In genomic region chr12:30035406-30035805, GRCm38 (mm10) we compare ENCODE assay signal across 13 mouse cellular contexts.
A peak's percentile ranks its signal among the peaks of the same experiment; 100 is the strongest.
DNase-seq lines count a peak whose midpoint lies in the region; ATAC-seq and TF ChIP-seq lines count a peak whose summit lies in the region.
"Had no signal": no experiment of that assay in that cellular context is flagged by ENCODE, and none has a peak within 500 bp of the region (broad histone marks: within the 10 kb centered on the region; RNA-seq: fewer than 3 reads in every experiment).

No protein-coding gene starts in this region.

- no peak overlapping the region for H3K4me3 ChIP-seq in midbrain, embryonic 10.5 days
- no peak overlapping the region for H3K4me3 ChIP-seq in midbrain, embryonic 14.5 days (replicated peaks; ENCODE audit: low read depth, low read length)
- no peak overlapping the region for H3K4me3 ChIP-seq in heart, postnatal 0 days (ENCODE audit: low read depth, low read length)
- H3K4me3 ChIP-seq in myocyte: no peak overlapping the region
- H3K4me3 ChIP-seq: heart, embryonic 15.5 days; megakaryocyte, embryonic 14.5 days had no signal

- H3K9ac ChIP-seq in midbrain, embryonic 14.5 days (replicated peaks; ENCODE audit: low read length): no peak overlapping the region
- H3K9ac ChIP-seq in heart, postnatal 0 days (replicated peaks; ENCODE audit: low read depth, low read length): no peak overlapping the region
- H3K9ac ChIP-seq: heart, embryonic 15.5 days had no signal

- peak; percentile 40 for DNase-seq in gastrocnemius, adult 18-20 months (ENCODE audit: low spot score)
- DNase-seq in gastrocnemius, postnatal 10 days: no peak
- DNase-seq in midbrain, embryonic 10.5 days (ENCODE audit: low spot score): no peak
- DNase-seq in midbrain, embryonic 14.5 days: no peak
- no peak for DNase-seq in heart, postnatal 0 days (ENCODE audit: low spot score)
- DNase-seq in c-Kit-positive CD71-positive TER-119-positive erythroid progenitor cells, embryonic 14.5 days (ENCODE audit: low spot score): no peak
- DNase-seq in cerebellum, adult 9-11 months: no peak
- DNase-seq: kidney, adult 18-20 months; spleen, adult 18-20 months; thymus, postnatal 4 days had no signal

- H3K4me1 ChIP-seq in midbrain, embryonic 10.5 days: peaks cover 25% of the 10 kb centered on the region
- peaks cover 11% of the 10 kb centered on the region for H3K4me1 ChIP-seq in midbrain, embryonic 14.5 days (ENCODE audit: control insufficient read depth, insufficient read depth, low read length)
- H3K4me1 ChIP-seq in heart, postnatal 0 days (ENCODE audit: control insufficient read depth, insufficient read depth): no peaks in the 10 kb centered on the region
- H3K4me1 ChIP-seq: megakaryocyte, embryonic 14.5 days had no signal

- no peaks in the 10 kb centered on the region for H3K27me3 ChIP-seq in midbrain, embryonic 10.5 days (ENCODE audit: low read depth, poor library complexity, severe bottlenecking)
- no peaks in the 10 kb centered on the region for H3K27me3 ChIP-seq in midbrain, embryonic 14.5 days (ENCODE audit: control insufficient read depth, insufficient read depth, low read length)
- H3K27me3 ChIP-seq in heart, postnatal 0 days (ENCODE audit: control insufficient read depth, insufficient read depth, low read length): no peaks in the 10 kb centered on the region
- H3K27me3 ChIP-seq in myocyte (ENCODE audit: control insufficient read depth, insufficient read depth, insufficient read length): no peaks in the 10 kb centered on the region
- H3K27me3 ChIP-seq: heart, embryonic 15.5 days; megakaryocyte, embryonic 14.5 days had no signal

- WGBS in midbrain, embryonic 10.5 days: 59% methylated on average over 1 of the region's 1 CpGs
- WGBS in midbrain, embryonic 14.5 days: 23% methylated on average over 1 of the region's 1 CpGs
- 26% methylated on average over 1 of the region's 1 CpGs for WGBS in heart, postnatal 0 days

- peak overlapping the region; percentile 81 for H3K27ac ChIP-seq in midbrain, embryonic 10.5 days (replicated peaks)
- H3K27ac ChIP-seq in midbrain, embryonic 14.5 days (replicated peaks; ENCODE audit: low read depth, low read length): no peak overlapping the region
- H3K27ac ChIP-seq in heart, postnatal 0 days (ENCODE audit: low read depth): peak overlapping the region; percentile 70; the same call in 1 of the 2 replicates
- H3K27ac ChIP-seq: heart, embryonic 15.5 days had no signal

- no peaks in the 10 kb centered on the region for H3K9me3 ChIP-seq in midbrain, embryonic 10.5 days (replicated peaks)
- no peaks in the 10 kb centered on the region for H3K9me3 ChIP-seq in midbrain, embryonic 14.5 days (ENCODE audit: control insufficient read depth, low read length)
- H3K9me3 ChIP-seq in heart, postnatal 0 days (replicated peaks; ENCODE audit: control insufficient read depth, low read length): no peaks in the 10 kb centered on the region
- H3K9me3 ChIP-seq: heart, embryonic 15.5 days; megakaryocyte, embryonic 14.5 days had no signal

- no peaks in the 10 kb centered on the region for H3K36me3 ChIP-seq in midbrain, embryonic 10.5 days
- H3K36me3 ChIP-seq in midbrain, embryonic 14.5 days (ENCODE audit: control insufficient read depth, insufficient read depth, low read length): no peaks in the 10 kb centered on the region
- H3K36me3 ChIP-seq in heart, postnatal 0 days (replicated peaks; ENCODE audit: control insufficient read depth, insufficient read depth, low read length): no peaks in the 10 kb centered on the region
- no peaks in the 10 kb centered on the region for H3K36me3 ChIP-seq in myocyte (ENCODE audit: control insufficient read depth, insufficient read depth)
- H3K36me3 ChIP-seq: heart, embryonic 15.5 days had no signal

- no peak overlapping the region for H3K4me2 ChIP-seq in midbrain, embryonic 14.5 days (ENCODE audit: low read length)
- H3K4me2 ChIP-seq in heart, postnatal 0 days (ENCODE audit: low read depth, low read length): no peak overlapping the region
- peak overlapping the region; percentile 3 for H3K4me2 ChIP-seq in myocyte (ENCODE audit: low read depth)
- H3K4me2 ChIP-seq: heart, embryonic 15.5 days had no signal

- no peak for TF ChIP-seq EP300 in heart, postnatal 0 days (IDR thresholded peaks at IDR 0.05; ENCODE audit: low read depth)

- no peaks in the 10 kb centered on the region for H3K79me2 ChIP-seq in myocyte (ENCODE audit: control insufficient read depth, insufficient read depth)

- ATAC-seq in midbrain, embryonic 14.5 days (ENCODE audit: low FRiP score, low TSS enrichment): no peak
- peak; percentile 42; the same call in 1 of the 2 replicates for ATAC-seq in heart, postnatal 0 days (ENCODE audit: insufficient read depth, low read depth)

- TF ChIP-seq POLR2A in myocyte (IDR thresholded peaks at IDR 0.05; ENCODE audit: insufficient read length, low read depth): no peak

- H3ac ChIP-seq in myocyte (ENCODE audit: control insufficient read depth, insufficient read length): no peak overlapping the region

- TF ChIP-seq CTCF in heart, postnatal 0 days (IDR thresholded peaks at IDR 0.05; ENCODE audit: low read depth): no peak

TF ChIP-seq in myocyte, 11 proteins besides CTCF, POLR2A, EP300 and RAD21:
- TF ChIP-seq SRF (IDR thresholded peaks at IDR 0.05; ENCODE audit: control insufficient read depth, insufficient read length, low read depth) (no peak), POLR2AphosphoS2 (IDR thresholded peaks at IDR 0.05; ENCODE audit: insufficient read length, low read depth) (no peak), MYOD1 (IDR thresholded peaks at IDR 0.05; ENCODE audit: control insufficient read depth in 1 of 3, insufficient read length in 2 of 3, low read depth in 2 of 3) (no peak), CEBPB (IDR thresholded peaks at IDR 0.05; ENCODE audit: insufficient read depth, poor library complexity, severe bottlenecking) (no peak)
